Mouse (Mus musculus) liver, embryonic 11.5 days (tissue): Measurements from ENCODE around the gene Anks4b. TPM values are rescaled to one million over a fixed set of nuclear protein-coding genes. Genes with fewer than 3 reads are reported as not detected.

Experiments
- ATAC-seq: fragments of 200-750 bp; cut with Nextera tagmentation; replicated peaks from 2 replicates; pipeline ENCODE4 v1.8.0; 2017; ENCODE audit warnings: moderate number of reproducible peaks, mild to moderate bottlenecking, moderate TSS enrichment, moderate library complexity; ENCODE audit not compliant: low FRiP score
- DNase-seq: peaks from one replicate; pipeline ENCODE4 v3.0.0-alpha.2; 2017; ENCODE audit warnings: low spot score
- H3K27ac ChIP-seq: fragments of 300-500 bp; sonication (generic); 2 replicates; pipeline ENCODE4 v1.5.1; 2014; ENCODE audit warnings: mild to moderate bottlenecking, low read depth, low read length, control low read depth
- H3K27me3 ChIP-seq: fragments of 300-500 bp; sonication (generic); replicated peaks from 2 replicates; pipeline ENCODE4 v1.6.1; 2014; ENCODE audit warnings: low read length, mixed read lengths; ENCODE audit not compliant: control insufficient read depth, insufficient read depth
- H3K36me3 ChIP-seq: fragments of 300-500 bp; sonication (generic); 2 replicates; pipeline ENCODE4 v1.6.1; 2014; ENCODE audit warnings: mild to moderate bottlenecking, low read length, moderate library complexity, mixed read lengths; ENCODE audit not compliant: control insufficient read depth, insufficient read depth
- H3K4me1 ChIP-seq: fragments of 300-500 bp; sonication (generic); replicated peaks from 2 replicates; pipeline ENCODE4 v1.6.1; 2014; ENCODE audit warnings: low read length, mixed read lengths; ENCODE audit not compliant: control insufficient read depth, insufficient read depth
- H3K4me2 ChIP-seq: fragments of 300-500 bp; sonication (generic); 2 replicates; pipeline ENCODE4 v1.6.1; 2014; ENCODE audit warnings: mild to moderate bottlenecking, control low read depth, moderate library complexity
- H3K4me3 ChIP-seq: fragments of 300-500 bp; sonication (generic); 2 replicates; pipeline ENCODE4 v1.5.1; 2014; ENCODE audit warnings: low read depth, low read length, control low read depth
- H3K9ac ChIP-seq: fragments of 300-500 bp; sonication (generic); 2 replicates; pipeline ENCODE4 v1.6.1; 2014; ENCODE audit warnings: low read depth, low read length, control low read depth
- H3K9me3 ChIP-seq: fragments of 300-500 bp; sonication (generic); 2 replicates; pipeline ENCODE4 v1.6.1; 2016; ENCODE audit warnings: low read length, inconsistent platforms, mixed read lengths; ENCODE audit not compliant: control insufficient read depth
- WGBS: fragments of 180-500 bp; shearing (Covaris S2); extraction: QIAGEN DNeasy Blood & Tissue Kit; methylation state at CpG from one replicate; pipeline ENCODE4 v1.1.7; 2014; 5-methylcytosine and 5-hydroxymethylcytosine counted together
- polyA plus RNA-seq: library from polyadenylated mRNA; unstranded; fragments of >200 nt; fragmentation: Nextera tagmentation; extraction: Ambion mirVana; gene quantifications from 2 replicates; pipeline ENCODE4 v1.2.1, GENCODE M21; 2014

Anks4b gene
- polyA plus RNA-seq: 1.2 and 1.9 TPM in 2 replicates

DNA sequence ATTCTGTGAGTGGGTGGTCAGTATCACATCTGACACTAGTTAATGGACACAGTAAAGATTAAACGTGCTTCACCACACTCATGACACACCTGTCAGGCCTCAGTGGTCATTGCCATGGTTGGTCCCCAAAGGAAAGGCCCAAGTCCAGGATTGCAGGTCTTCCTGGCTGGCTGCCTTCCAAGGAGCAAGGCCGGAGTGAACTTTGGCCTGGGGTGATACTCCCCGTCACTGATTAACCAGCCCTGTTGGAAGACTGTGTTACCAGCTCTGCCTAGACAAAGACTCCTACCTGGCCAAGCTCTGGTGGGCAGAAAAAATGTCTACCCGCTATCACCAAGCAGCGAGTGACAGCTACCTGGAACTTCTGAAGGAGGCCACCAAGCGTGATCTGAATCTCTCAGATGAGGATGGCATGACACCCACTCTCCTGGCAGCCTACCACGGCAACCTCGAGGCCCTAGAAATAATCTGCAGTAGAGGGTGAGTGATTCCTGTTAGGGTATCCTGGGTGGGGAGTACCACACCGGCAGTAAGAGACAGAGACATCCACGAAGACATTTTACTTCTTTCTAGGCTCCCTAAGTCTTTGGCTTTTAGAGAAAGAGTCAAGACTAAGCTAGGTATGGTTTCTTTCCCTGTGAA, at the start of gene Anks4b:
Gene Anks4b (plus strand): TSS at position 256 of the 642 bp plus-strand sequence.
- H3K4me2 ChIP-seq: peak within 1 kb of the TSS; percentile 49

DNA sequence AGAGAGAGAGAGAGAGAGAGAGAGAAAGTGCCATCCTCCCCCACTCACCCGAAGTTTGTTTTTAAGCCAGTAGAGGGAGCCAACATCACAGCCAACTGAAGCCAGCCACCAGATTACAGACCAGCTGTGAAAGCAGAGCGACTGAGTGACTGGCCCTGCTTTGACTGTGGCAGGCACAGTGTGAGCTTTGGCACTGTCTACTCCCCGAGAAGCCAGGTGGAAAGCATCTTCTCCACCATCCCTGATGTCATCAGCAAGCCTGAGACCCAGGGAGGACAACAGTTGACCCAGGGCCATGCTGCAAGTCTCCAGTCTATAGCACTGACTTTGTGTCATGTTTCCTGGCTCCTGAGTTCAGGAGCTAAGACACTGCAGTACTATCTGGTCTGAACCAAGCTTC, 48.8 kb upstream of the Anks4b start:
- no peaks in the 10 kb centered on the region for H3K36me3 ChIP-seq
- WGBS: 5% methylated on average over 3 of the region's 3 CpGs
- DNase-seq (peak; percentile 58), ATAC-seq (peak; percentile 63)
- H3K4me1 ChIP-seq: no peaks in the 10 kb centered on the region
- H3K4me3 ChIP-seq: no peak overlapping the region
- H3K9ac ChIP-seq: no peak overlapping the region
- H3K27me3 ChIP-seq: no peaks in the 10 kb centered on the region
- H3K27ac ChIP-seq: no peak overlapping the region
- no peaks in the 10 kb centered on the region for H3K9me3 ChIP-seq
- no peak overlapping the region for H3K4me2 ChIP-seq

More for the DNA sequence above, at the start of gene Anks4b:
- peak within 1 kb of the TSS; percentile 20; the same call in 1 of the 2 replicates for H3K9ac ChIP-seq
- peak within 1 kb of the TSS; percentile 31 for H3K4me3 ChIP-seq
- ATAC-seq (peak; percentile 60), DNase-seq (no peak)
- H3K4me1 ChIP-seq: no peaks in the 10 kb centered on the region
- 72% methylated on average over 10 of the region's 10 CpGs for WGBS
- H3K9me3 ChIP-seq: no peaks in the 10 kb centered on the region
- 0 out of 2 replicates have a peak within 1 kb of the TSS, but pooled peaks have one; percentile 38 for H3K27ac ChIP-seq
- H3K36me3 ChIP-seq: no peaks in the 10 kb centered on the region
- no peaks in the 10 kb centered on the region for H3K27me3 ChIP-seq

DNA sequence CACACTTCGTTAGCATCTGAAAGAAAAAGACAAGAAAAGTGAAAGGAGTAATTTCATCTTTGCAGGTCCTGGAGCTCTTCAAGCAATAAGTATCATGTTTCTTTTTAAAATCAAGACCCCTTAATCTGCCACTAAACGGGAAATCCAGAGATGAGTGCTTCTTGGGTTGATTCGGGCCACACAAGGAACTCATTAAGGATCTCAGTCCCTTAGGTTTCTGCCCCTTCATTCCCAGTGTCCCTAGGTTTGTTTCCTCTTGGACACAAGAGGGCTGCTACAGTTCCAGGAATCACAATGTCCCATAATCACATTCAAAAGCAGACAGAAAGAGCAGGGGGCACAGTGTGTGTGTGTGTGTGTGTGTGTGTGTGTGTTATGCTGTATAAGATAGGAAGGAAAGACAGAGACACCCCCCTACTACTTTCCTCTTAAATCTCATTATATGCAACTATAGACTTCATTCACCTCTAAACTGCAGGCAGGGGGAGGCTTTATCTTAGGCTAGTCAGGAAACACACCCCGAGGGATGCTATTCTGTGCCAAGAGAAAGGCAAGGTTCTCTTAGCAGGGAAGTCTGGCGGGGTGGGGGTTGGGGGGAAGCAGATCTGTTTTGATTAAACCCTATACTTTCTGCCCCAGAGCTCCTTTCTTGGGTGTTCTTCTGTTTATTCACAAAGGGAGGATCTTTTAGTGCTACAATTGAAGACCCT, 46.5 kb upstream of the Anks4b start:
- no peaks in the 10 kb centered on the region for H3K4me1 ChIP-seq
- DNase-seq: no peak
- H3K4me2 ChIP-seq: no peak overlapping the region
- H3K36me3 ChIP-seq: no peaks in the 10 kb centered on the region
- no peak overlapping the region for H3K4me3 ChIP-seq
- H3K9ac ChIP-seq: no peak overlapping the region
- 34% methylated on average over 5 of the region's 5 CpGs for WGBS
- no peak overlapping the region for H3K27ac ChIP-seq
- H3K27me3 ChIP-seq: no peaks in the 10 kb centered on the region
- ATAC-seq: no peak
- H3K9me3 ChIP-seq: no peaks in the 10 kb centered on the region

DNA sequence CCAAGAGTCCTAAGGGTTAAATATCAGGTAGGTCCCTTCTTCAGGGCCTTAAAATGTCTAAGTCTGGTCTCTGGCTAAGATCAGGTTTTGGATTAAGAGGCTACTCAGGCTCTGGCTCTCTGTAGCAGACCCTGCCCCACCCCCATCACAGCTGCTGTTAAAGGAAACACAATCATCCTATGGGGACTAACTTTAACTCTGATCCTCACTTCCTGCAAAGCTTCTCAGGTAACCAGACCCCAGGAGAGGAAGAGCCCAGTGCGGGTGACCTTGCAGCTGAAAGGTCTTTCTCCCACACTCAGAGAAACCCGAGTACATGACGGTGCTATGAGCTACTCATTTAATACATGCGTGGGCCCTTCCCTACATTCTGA, 46.0 kb upstream of the Anks4b start:
- Histone ChIP-seq H3K4me3 (no peak overlapping the region), H3K27ac (no peak overlapping the region), H3K36me3 (no peaks in the 10 kb centered on the region), H3K9ac (no peak overlapping the region), H3K4me2 (no peak overlapping the region), H3K9me3 (no peaks in the 10 kb centered on the region), H3K4me1 (no peaks in the 10 kb centered on the region), H3K27me3 (no peaks in the 10 kb centered on the region)
- DNase-seq: no peak
- no peak for ATAC-seq
- 32% methylated on average over 4 of the region's 4 CpGs for WGBS

DNA sequence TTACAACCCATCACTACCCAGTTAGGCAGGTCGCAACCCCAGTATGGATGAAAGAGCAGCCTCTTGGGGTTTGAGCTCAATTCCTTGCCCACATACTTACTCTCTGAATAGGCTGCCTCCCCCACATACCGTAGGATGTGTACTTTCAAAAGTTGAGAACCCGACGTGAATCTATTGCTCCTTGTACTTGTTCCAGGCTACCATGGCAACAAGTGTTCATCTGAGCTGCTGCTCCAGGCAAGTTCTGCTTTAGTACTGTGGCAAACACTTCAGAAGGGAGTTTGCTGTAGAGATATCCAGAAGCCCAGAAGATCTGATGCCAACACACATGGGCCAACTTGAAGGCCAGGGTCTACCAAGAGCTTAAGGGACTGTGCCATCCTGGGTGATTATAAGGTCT, 44.7 kb upstream of the Anks4b start:
- 80% methylated on average over 4 of the region's 4 CpGs for WGBS
- H3K27ac ChIP-seq: no peak overlapping the region
- H3K27me3 ChIP-seq: no peaks in the 10 kb centered on the region

DNA sequence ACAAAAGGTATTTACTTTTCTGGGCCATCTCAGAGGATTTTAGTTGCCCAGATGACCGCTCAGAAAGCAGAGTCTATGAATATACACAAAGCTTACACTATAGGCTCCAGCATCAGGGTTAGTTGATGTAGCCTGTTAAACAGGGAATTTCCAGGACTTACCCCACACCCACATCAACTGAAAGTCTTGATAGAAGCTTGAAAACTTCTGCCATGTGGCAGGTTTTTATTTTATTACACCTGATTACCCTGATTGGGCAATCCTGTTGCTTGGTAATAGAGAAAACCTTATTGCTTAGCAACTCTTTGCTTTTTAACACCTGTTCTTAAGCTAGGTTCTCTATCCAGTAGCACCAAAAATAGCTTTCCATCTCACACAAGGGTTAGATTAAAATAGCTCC, 30.9 kb upstream of the Anks4b start:
- Histone ChIP-seq H3K9me3 (no peaks in the 10 kb centered on the region), H3K27ac (no peak overlapping the region), H3K36me3 (no peaks in the 10 kb centered on the region), H3K4me1 (no peaks in the 10 kb centered on the region), H3K4me3 (no peak overlapping the region), H3K4me2 (no peak overlapping the region), H3K27me3 (no peaks in the 10 kb centered on the region), H3K9ac (no peak overlapping the region)
- 50% methylated on average over 1 of the region's 1 CpGs for whole genome bisulfite sequencing
- ATAC-seq: no peak
- DNase-seq: no peak

More for the DNA sequence above, 44.7 kb upstream of the Anks4b start:
- Histone ChIP-seq H3K4me1 (no peaks in the 10 kb centered on the region), H3K4me3 (no peak overlapping the region), H3K9me3 (no peaks in the 10 kb centered on the region), H3K36me3 (no peaks in the 10 kb centered on the region), H3K4me2 (no peak overlapping the region), H3K9ac (no peak overlapping the region)
- no peak for DNase-seq
- ATAC-seq: no peak

DNA sequence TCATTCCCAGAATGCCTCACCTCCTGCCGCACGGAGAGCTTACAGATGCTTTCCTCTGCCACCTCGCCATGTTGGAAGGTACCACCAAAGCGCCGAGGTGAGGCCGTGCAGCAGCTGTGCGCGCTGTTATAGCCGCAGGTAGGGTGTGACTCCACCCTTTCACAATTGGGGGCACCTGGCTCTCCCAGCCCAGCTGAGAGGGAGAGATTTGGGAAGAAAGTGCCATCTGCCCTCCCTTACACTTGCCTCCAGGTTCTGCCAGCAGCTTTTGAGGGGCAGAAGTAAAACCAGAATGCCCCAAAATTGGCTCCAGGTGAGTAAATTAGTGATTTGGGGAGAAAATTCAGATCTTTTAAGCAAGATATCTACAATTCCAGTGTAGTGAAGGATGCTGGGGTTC, 28.5 kb upstream of the Anks4b start, which contains the start of gene Zp2:
Gene Zp2 (minus strand): TSS at position 101 of the 400 bp plus-strand sequence.
- Histone ChIP-seq H3K4me3 (no peak within 1 kb of the TSS), H3K36me3 (no peaks in the 10 kb centered on the region), H3K9me3 (no peaks in the 10 kb centered on the region), H3K4me2 (no peak within 1 kb of the TSS), H3K27ac (no peak within 1 kb of the TSS), H3K27me3 (no peaks in the 10 kb centered on the region), H3K4me1 (no peaks in the 10 kb centered on the region), H3K9ac (no peak within 1 kb of the TSS)
- whole genome bisulfite sequencing: 58% methylated on average over 9 of the region's 9 CpGs
- DNase-seq (no peak), ATAC-seq (no peak)

DNA sequence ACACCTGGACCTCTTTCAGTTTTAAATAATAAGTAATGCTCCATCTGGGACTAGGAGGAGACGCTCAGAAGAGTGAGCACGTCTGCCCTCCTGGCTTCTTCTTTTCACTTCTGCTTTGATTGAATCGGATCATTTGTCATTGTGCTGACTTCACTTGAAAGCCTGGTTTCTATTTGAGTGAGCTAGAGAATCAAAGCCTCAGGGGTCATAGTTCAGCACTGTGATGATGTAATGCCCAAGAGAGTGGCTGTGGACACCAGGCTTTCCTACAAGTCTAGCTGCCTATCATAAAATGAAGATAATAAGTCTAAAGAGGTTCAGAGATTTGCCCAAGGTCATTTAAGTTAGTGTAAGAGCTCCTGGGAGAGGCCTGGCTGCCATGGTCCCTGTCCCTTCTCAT, 23.4 kb upstream of the Anks4b start:
- H3K9ac ChIP-seq: no peak overlapping the region
- DNase-seq (no peak), ATAC-seq (no peak)
- no peaks in the 10 kb centered on the region for H3K9me3 ChIP-seq
- WGBS: 32% methylated on average over 3 of the region's 3 CpGs
- no peak overlapping the region for H3K27ac ChIP-seq
- no peaks in the 10 kb centered on the region for H3K4me1 ChIP-seq
- H3K4me3 ChIP-seq: no peak overlapping the region
- no peaks in the 10 kb centered on the region for H3K36me3 ChIP-seq
- no peak overlapping the region for H3K4me2 ChIP-seq
- H3K27me3 ChIP-seq: no peaks in the 10 kb centered on the region

DNA sequence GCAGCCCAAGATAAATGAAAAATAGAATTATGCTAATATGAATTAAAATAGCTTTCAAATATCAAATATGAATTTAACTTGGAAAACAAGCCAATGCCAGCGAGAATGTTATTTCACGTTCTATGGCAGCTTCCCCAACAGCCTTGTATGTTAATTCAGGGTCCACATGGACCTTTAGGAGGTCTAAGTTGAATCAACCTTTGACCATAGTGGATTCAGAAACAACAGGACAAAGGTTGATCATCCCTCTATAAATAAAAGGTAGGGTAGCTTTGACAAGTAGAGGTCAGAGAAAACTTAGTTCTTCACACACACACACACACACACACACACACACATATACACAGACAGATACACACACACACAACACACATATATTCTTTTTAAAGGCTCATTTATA, 22.8 kb upstream of the Anks4b start:
- ATAC-seq (no peak), DNase-seq (no peak)
- Histone ChIP-seq H3K4me3 (no peak overlapping the region), H3K36me3 (no peaks in the 10 kb centered on the region), H3K27ac (no peak overlapping the region), H3K9ac (no peak overlapping the region), H3K9me3 (no peaks in the 10 kb centered on the region), H3K4me2 (no peak overlapping the region), H3K27me3 (no peaks in the 10 kb centered on the region), H3K4me1 (no peaks in the 10 kb centered on the region)
- WGBS: 64% methylated on average over 2 of the region's 2 CpGs
